Mouse (Mus musculus) neural tube, embryonic 15.5 days (tissue): Measurements from ENCODE around the gene 3110009E18Rik. TPM values are rescaled to one million over a fixed set of nuclear protein-coding genes. Genes with fewer than 3 reads are reported as not detected.

Experiments used
- ATAC-seq: fragments of 200-750 bp; cut with Nextera tagmentation; 2 replicates; pipeline ENCODE4 v1.8.0; 2017; ENCODE audit warnings: mild to moderate bottlenecking, moderate TSS enrichment, moderate library complexity; ENCODE audit not compliant: low FRiP score
- H3K27ac ChIP-seq: fragments of 300-500 bp; sonication (generic); replicated peaks from 2 replicates; pipeline ENCODE4 v1.5.1; 2015; ENCODE audit warnings: mild to moderate bottlenecking, inconsistent platforms
- H3K27me3 ChIP-seq: fragments of 300-500 bp; sonication (generic); replicated peaks from 2 replicates; pipeline ENCODE4 v1.6.1; 2015; ENCODE audit warnings: inconsistent platforms
- H3K36me3 ChIP-seq: fragments of 300-500 bp; sonication (generic); 2 replicates; pipeline ENCODE4 v1.6.1; 2015; ENCODE audit warnings: inconsistent platforms
- H3K4me1 ChIP-seq: fragments of 300-500 bp; sonication (generic); 2 replicates; pipeline ENCODE4 v1.6.1; 2015; ENCODE audit warnings: inconsistent platforms
- H3K4me2 ChIP-seq: fragments of 300-500 bp; sonication (generic); 2 replicates; pipeline ENCODE4 v1.6.1; 2015; ENCODE audit warnings: inconsistent platforms, mild to moderate bottlenecking, moderate library complexity
- H3K4me3 ChIP-seq: fragments of 300-500 bp; sonication (generic); replicated peaks from 2 replicates; pipeline ENCODE4 v1.5.1; 2015; ENCODE audit warnings: mild to moderate bottlenecking, inconsistent platforms
- H3K9ac ChIP-seq: fragments of 300-500 bp; sonication (generic); replicated peaks from 2 replicates; pipeline ENCODE4 v1.6.1; 2015; ENCODE audit warnings: mild to moderate bottlenecking, inconsistent platforms
- H3K9me3 ChIP-seq: fragments of 300-500 bp; sonication (generic); replicated peaks from 2 replicates; pipeline ENCODE4 v1.6.1; 2016; ENCODE audit warnings: inconsistent platforms
- WGBS: fragments of 180-500 bp; shearing (Covaris S2); methylation state at CpG from one replicate; pipeline ENCODE4 v1.1.7; 2015; ENCODE audit warnings: mixed read lengths; 5-methylcytosine and 5-hydroxymethylcytosine counted together
- polyA plus RNA-seq: library from polyadenylated mRNA; unstranded; fragments of >200 nt; fragmentation: Nextera tagmentation; extraction: Ambion mirVana; gene quantifications from 2 replicates; pipeline ENCODE4 v1.2.1, GENCODE M21; 2015

The 3110009E18Rik gene
- polyA plus RNA-seq, 1 experiment from 2014 or later, result 17.9 TPM

DNA sequence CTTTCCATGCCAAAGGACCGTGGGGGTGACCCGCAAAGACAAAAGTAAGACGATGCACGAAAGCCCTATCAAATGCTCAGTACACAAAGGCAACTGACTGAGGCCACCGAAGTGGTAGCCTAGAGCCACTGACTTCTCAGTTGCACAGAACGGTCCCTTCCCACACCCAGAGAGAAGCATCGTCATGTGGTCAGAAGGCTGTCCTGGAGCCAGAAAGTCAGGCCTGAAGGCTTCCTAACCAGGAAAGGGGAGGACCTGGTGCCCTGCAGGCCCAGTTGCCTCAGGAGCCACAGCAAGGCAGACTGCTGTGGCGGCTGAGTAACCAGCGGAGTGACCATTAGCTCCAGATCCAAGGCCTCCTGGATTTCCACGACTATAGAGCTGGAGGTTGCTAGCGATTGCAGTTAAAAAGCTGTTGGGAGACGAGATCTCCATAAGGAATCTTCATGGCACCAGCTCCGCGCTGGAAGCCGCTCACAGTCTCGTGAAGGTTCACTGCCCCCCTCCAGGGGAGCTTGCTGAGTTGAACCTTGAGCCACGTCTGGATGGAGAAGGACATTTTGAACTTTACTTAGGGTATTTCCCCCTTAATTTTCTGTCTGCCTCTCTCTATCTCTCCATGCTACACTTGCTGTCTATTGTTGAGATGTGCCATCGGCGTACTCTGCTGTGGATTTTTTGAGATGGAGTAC, 11.1 kb upstream of the 3110009E18Rik start:
- H3K27me3 ChIP-seq, result no peaks in the 10 kb centered on the region
- H3K27ac ChIP-seq, result no peak overlapping the region
- no peaks in the 10 kb centered on the region for H3K4me1 ChIP-seq
- H3K9me3 ChIP-seq, result no peaks in the 10 kb centered on the region
- H3K4me3 ChIP-seq, result no peak overlapping the region
- H3K4me2 ChIP-seq, result no peak overlapping the region
- peaks cover 27% of the 10 kb centered on the region for H3K36me3 ChIP-seq
- ATAC-seq, result no peak
- H3K9ac ChIP-seq, result no peak overlapping the region
- 87% methylated on average over 19 of the region's 19 CpGs for WGBS

DNA sequence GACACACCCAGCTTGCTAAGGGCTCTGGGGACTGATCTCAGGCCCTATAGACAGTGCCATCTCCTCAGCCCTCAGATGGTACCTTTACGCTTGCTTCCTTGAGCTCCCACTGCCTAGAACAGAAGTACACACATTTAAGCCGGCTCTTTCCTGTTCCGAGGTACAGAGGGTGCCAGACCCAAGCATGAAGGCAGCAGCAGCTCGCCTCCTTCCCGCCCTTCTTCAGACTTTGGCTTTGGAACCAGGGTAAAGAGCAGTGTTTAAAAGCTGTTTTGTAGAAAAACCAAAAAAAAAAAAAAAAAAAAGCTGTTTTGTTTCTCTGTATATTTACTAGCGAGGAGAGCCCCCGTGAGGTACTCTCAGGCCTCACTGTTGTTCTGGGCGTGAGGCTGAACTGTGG, 9.2 kb upstream of the 3110009E18Rik start:
- ATAC-seq, result no peak
- no peak overlapping the region for H3K4me3 ChIP-seq
- H3K4me1 ChIP-seq, result 0 out of 2 replicates have a peak, but pooled peaks cover 3% of the 10 kb centered on the region
- 85% methylated on average over 8 of the region's 8 CpGs for WGBS
- H3K9ac ChIP-seq, result no peak overlapping the region
- peaks cover 39% of the 10 kb centered on the region for H3K36me3 ChIP-seq
- H3K27me3 ChIP-seq, result no peaks in the 10 kb centered on the region
- H3K9me3 ChIP-seq, result no peaks in the 10 kb centered on the region
- H3K27ac ChIP-seq, result 0 out of 2 replicates have a peak overlapping the region, but pooled peaks have one; percentile 37
- H3K4me2 ChIP-seq, result no peak overlapping the region

DNA sequence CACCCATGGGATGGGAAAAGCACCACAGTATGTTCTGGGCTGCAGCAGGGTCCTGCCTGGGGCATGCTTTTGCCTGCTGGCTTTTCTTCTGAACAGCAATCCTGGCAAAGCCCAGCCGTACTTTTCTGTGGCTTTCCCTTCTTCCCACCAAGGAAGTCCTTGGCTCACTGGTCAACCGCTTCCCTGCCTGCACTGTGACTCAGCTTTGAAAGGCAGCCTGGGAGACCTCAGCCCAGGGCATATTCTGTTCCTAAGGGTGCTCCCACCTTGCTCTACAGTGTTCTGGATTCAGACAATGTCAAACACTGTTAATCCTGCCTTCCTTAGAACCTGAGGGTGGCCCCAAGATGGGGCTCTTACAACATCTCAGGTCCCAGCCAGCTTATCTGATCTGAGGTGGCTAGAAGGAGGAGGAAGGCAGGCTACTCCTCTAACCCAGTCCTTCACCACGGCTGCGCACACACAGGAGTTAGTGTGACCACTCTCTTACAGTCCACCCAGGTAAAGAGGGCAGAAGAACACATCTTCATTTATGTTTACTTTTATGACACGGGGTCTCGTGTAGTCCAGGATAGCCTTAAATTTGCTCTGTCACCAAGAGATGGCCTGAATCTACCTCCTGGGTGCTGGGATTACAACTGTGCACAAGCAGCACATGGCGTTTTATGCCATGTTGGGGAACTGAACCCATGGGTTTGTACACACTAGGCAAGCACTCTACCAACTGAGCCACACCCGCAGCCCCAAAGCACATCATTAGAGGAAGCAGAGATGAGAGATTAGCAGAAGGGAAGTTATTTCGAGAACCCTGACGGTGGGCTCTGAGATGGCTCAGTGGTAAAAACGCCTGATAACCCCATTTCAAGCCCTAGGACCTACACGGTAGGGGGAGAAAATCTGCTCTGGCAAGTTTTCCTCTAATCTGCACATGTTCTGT, 8.5 kb upstream of the 3110009E18Rik start:
- Histone ChIP-seq H3K36me3 (peaks cover 39% of the 10 kb centered on the region), H3K9me3 (no peaks in the 10 kb centered on the region), H3K27me3 (no peaks in the 10 kb centered on the region), H3K9ac (no peak overlapping the region), H3K4me1 (0 out of 2 replicates have a peak, but pooled peaks cover 3% of the 10 kb centered on the region), H3K4me3 (no peak overlapping the region), H3K4me2 (no peak overlapping the region), H3K27ac (peak overlapping the region; percentile 37; the same call in 1 of the 2 replicates)
- WGBS, result 90% methylated on average over 12 of the region's 12 CpGs
- no peak for ATAC-seq

DNA sequence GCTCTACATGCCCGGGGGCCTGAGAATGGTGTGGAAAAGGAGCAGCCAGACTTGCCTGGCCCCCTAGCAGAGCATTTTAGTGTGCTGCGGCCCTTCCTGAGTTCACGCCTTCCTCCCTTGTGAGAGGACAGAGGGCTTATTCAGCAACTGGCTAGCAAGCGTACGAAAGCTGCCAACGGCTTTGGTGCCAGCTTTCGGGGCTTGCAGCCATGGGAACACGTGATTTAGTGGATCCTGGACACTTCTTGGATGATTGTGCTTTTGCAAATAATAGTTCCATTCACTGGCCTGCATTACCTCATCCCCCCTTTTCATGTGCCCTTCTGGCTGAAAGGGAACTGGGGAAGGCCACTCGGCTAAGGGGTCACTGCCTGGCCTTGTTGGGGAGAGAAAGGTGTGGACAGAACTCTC, 5.3 kb upstream of the 3110009E18Rik start:
- Histone ChIP-seq H3K36me3 (peaks cover 39% of the 10 kb centered on the region), H3K4me2 (peak overlapping the region; percentile 22; the same call in 1 of the 2 replicates), H3K4me1 (peaks cover 30% of the 10 kb centered on the region), H3K9ac (no peak overlapping the region), H3K9me3 (no peaks in the 10 kb centered on the region), H3K27me3 (no peaks in the 10 kb centered on the region), H3K4me3 (no peak overlapping the region), H3K27ac (peak overlapping the region; percentile 81)
- 37% methylated on average over 9 of the region's 9 CpGs for WGBS
- ATAC-seq, result peak; percentile 81

DNA sequence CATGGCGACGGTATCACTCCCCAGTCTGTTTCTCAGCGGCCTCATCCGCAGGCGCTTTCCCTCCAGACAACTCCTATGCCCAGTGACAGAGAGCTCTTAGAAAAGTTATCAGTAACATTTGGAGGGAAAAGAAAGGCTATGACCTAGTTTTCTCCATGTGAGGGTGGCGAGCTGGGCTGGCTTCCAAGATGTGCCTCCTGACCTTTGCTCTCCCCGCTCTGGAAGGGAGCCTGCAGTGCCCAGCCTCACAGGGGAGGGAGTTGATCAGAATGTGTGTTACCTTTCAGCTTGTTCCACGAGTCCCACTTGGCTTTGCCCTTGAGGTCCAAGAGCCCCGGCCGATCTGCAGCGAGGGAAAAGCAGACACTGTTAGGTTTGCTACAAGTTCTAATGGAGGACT, 4.9 kb upstream of the 3110009E18Rik start:
- H3K27me3 ChIP-seq, result no peaks in the 10 kb centered on the region
- no peak overlapping the region for H3K9ac ChIP-seq
- H3K36me3 ChIP-seq, result peaks cover 39% of the 10 kb centered on the region
- H3K4me2 ChIP-seq, result peak overlapping the region; percentile 22; the same call in 1 of the 2 replicates
- peaks cover 30% of the 10 kb centered on the region for H3K4me1 ChIP-seq
- H3K9me3 ChIP-seq, result no peaks in the 10 kb centered on the region
- no peak overlapping the region for H3K4me3 ChIP-seq
- 66% methylated on average over 11 of the region's 11 CpGs for WGBS
- peak overlapping the region; percentile 77 for H3K27ac ChIP-seq
- peak; percentile 2; the same call in 1 of the 2 replicates for ATAC-seq

DNA sequence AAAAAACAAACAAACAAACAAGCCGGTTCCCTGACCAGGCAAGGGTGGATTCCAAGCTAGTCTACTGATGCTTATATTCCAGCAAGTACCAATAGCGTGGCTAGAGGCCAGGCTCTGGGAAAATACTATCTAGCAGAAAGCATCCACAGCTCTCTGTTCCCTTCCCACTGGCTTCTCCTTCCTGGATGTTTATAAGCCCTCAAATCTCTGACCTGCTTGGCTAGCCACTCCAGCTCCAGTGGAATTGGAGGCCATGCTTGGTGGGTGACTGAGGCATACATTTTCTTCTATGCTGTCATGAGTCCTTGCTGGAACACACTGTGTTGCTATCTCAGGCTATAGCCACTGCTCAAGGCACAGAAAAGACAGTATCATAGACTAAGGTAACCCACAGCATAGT, 2.1 kb upstream of the 3110009E18Rik start:
- peak overlapping the region; percentile 71 for H3K4me3 ChIP-seq
- no peaks in the 10 kb centered on the region for H3K9me3 ChIP-seq
- 76% methylated on average over 2 of the region's 2 CpGs for WGBS
- peaks cover 43% of the 10 kb centered on the region for H3K4me1 ChIP-seq
- no peak for ATAC-seq
- peak overlapping the region; percentile 88 for H3K4me2 ChIP-seq
- peaks cover 21% of the 10 kb centered on the region for H3K36me3 ChIP-seq
- peak overlapping the region; percentile 93 for H3K27ac ChIP-seq
- H3K27me3 ChIP-seq, result no peaks in the 10 kb centered on the region
- H3K9ac ChIP-seq, result peak overlapping the region; percentile 77

DNA sequence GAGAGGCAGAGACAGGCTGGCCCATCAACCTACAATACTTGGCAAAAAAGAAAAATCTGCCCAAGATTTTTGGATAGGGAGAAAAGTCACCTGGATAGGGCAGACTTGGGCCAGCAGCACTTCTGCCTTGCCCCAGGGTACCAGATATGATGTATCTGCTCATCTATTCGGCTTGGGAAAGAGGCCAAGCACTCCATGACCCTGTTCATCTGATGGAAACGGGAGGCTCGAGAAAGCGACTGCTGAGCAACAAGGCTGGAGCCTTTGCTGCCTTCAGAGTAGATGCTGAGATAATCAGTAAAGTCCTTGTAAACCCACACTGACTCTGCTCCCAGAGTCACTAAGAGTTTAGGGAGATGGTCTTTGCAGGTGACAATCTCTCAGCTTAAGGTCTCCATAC, 1.6 kb upstream of the 3110009E18Rik start:
- peak overlapping the region; percentile 77 for H3K9ac ChIP-seq
- H3K27ac ChIP-seq, result peak overlapping the region; percentile 93
- peaks cover 17% of the 10 kb centered on the region for H3K36me3 ChIP-seq
- H3K4me1 ChIP-seq, result peaks cover 43% of the 10 kb centered on the region
- peak overlapping the region; percentile 71 for H3K4me3 ChIP-seq
- WGBS, result 79% methylated on average over 4 of the region's 4 CpGs
- peak overlapping the region; percentile 88 for H3K4me2 ChIP-seq
- no peaks in the 10 kb centered on the region for H3K27me3 ChIP-seq
- no peak for ATAC-seq
- H3K9me3 ChIP-seq, result no peaks in the 10 kb centered on the region

DNA sequence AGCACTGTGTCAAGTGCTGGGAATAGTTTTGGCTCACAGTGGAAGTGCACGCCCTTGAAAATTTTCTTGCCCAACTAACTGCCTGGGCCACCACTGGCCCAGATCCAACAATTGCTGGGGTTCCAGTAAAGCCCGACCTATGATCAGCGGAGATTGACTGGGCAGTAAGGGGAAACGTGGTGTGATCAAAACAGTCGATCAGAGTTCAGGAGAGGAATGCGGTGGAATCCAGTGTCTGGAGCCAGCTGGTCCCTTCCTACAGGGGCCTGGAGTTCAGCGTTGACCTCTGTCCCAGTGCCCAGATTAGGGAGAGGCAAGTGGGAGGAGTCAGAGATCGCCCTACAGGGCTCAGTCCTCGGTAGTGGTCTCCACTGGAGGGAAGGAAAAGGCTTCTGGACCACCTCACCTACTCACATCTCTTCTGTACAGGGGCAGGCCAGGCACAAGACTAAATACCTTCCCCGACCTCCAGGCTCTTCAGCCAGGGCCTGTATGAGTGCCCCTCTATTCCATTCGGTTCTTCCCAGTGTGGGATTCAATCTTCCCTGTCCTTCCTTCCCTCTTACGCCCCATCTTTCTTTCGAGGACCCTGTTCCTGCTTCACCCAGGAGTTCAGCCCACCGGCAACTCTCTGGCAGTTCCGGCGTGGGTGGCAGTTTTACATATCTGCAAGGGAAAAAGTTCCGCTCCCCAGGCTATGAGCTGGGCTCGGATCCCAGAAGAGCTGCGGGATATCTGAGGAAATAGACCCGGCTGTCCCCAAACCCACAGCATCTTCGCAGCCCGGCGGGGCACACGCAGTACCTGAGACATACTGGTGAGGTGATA, 632 bp upstream of the 3110009E18Rik start:
- Histone ChIP-seq H3K9ac (peak overlapping the region; percentile 77), H3K27me3 (no peaks in the 10 kb centered on the region), H3K9me3 (no peaks in the 10 kb centered on the region), H3K4me2 (peak overlapping the region; percentile 88), H3K27ac (peak overlapping the region; percentile 93), H3K36me3 (peaks cover 8% of the 10 kb centered on the region; the same call in 1 of the 2 replicates), H3K4me1 (peaks cover 40% of the 10 kb centered on the region), H3K4me3 (peak overlapping the region; percentile 71)
- peak; percentile 42 for ATAC-seq
- WGBS, result 5% methylated on average over 23 of the region's 24 CpGs

DNA sequence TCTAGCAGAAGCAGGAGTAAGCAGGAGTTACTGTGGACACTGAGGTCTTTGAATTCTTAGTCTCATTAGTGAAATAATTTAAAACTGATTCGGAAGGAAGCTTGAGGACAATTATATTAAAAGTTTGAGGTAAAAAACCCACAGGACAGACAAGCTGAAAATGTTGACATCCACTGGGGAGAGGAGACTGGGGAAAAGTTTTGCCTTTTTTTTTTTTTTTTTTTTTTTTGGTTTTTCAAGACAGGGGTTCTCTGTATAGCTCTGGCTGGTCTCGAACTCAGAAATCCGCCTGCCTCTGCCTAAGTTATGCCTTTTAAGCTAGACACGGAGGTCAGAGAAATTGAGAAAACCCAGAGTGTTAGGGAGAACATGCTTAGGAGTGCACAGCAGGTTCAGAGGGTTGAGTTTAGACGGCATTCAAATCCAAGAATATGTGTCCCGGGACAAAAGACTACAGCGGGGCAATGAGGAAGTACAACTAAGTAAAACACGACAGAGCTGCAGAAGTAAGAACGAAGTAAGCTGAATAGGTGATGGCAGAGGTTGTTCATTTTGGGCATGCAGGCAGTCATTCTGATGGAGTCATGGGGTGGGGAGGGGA, 1.0 kb downstream of the 3110009E18Rik start:
- Histone ChIP-seq H3K4me3 (peak overlapping the region; percentile 71), H3K36me3 (no peaks in the 10 kb centered on the region), H3K27ac (peak overlapping the region; percentile 93; the same call in 1 of the 2 replicates), H3K4me1 (peaks cover 43% of the 10 kb centered on the region), H3K9me3 (no peaks in the 10 kb centered on the region), H3K9ac (peak overlapping the region; percentile 62; the same call in 1 of the 2 replicates), H3K27me3 (no peaks in the 10 kb centered on the region), H3K4me2 (peak overlapping the region; percentile 88)
- no peak for ATAC-seq
- WGBS, result 89% methylated on average over 9 of the region's 9 CpGs

DNA sequence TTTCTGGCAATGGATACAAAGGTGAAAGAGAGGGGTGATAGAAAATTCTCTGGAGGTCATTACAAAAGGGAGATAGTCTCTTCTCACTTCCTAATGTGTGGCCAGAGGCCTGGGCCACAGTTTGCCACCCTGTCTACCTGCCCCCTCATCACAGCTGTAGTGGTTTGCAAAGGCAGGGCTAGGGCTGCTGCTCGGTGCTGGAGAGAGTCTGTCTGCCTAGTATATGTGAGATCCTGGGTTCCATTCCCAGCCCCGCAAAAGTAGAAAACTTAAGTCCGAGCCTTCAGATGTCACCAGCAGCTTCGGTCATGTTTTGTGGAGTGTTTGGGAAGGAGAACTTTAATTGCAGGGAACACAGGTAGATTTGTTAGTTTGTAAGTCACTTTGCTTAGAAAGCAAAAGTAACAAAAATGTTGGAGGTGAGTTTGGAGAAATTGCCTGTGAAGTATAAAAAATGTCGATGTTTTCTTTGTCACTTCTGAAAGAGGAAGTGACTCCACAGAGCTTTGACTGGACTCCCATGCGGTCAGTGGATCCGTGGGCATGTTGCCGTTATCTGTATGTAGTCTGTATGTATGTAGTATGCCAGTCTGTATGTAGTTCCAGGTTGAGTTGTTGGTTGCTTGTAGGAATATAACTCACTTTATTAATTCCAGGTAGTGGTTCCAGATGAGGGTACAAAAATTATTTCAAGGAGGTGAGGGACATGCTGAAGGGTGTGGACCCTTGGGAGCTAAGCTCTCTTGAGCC, 1.8 kb downstream of the 3110009E18Rik start:
- H3K27ac ChIP-seq, result no peak overlapping the region
- H3K4me1 ChIP-seq, result peaks cover 42% of the 10 kb centered on the region
- no peak overlapping the region for H3K4me2 ChIP-seq
- no peak overlapping the region for H3K9ac ChIP-seq
- H3K27me3 ChIP-seq, result no peaks in the 10 kb centered on the region
- H3K4me3 ChIP-seq, result no peak overlapping the region
- H3K9me3 ChIP-seq, result no peaks in the 10 kb centered on the region
- WGBS, result 97% methylated on average over 8 of the region's 8 CpGs
- H3K36me3 ChIP-seq, result no peaks in the 10 kb centered on the region
- ATAC-seq, result no peak
